Comparison of ENCODE assay signal across 8 mouse cellular contexts in the genomic region with DNA sequence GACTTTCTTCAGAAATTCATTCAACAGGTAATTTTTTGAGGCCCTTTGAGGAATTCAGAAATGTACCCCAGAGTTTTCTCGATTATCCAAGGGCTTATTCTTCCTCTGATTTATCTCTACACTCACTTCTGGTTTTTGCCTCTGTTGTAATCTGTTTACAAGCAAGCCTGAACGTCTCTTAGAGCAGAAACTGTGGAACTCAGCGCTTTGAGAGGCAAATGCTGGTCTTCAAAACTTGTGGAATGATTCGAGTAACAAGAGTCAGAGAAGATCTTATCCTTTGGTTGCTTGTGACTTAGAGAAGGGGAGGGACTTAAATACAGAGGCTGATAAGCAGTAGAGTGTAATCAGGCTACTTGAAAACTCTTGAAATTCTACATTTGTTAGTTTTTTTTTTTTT. TPM values are rescaled to one million over a fixed set of nuclear protein-coding genes. Genes with fewer than 3 reads are reported as not detected.
A peak's percentile ranks its signal among the peaks of the same experiment; 100 is the strongest.
DNase-seq lines count a peak whose midpoint lies in the region; ATAC-seq and TF ChIP-seq lines count a peak whose summit lies in the region.

No protein-coding gene starts in this region.

- no peak for TF ChIP-seq POLR2A in spleen, adult 2 months (IDR thresholded peaks at IDR 0.05; ENCODE audit: low read depth, low read length)

- H3K9me3 ChIP-seq in limb, embryonic 13.5 days = no peaks in the 10 kb centered on the region
- H3K9me3 ChIP-seq in stomach, embryonic 15.5 days = no peaks in the 10 kb centered on the region

- peak overlapping the region; percentile 96; the same call in 1 of the 2 replicates for H3K4me3 ChIP-seq in spleen, adult 2 months (ENCODE audit: extremely low read depth, insufficient read depth, insufficient read length)
- peak overlapping the region; percentile 94 for H3K4me3 ChIP-seq in limb, embryonic 13.5 days
- H3K4me3 ChIP-seq in stomach, embryonic 15.5 days (replicated peaks) = peak overlapping the region; percentile 91

- DNase-seq in CD4-positive, CD25-positive, alpha-beta regulatory T cell, adult 2 months (ENCODE audit: low read depth, low spot score) = peak; percentile 25
- DNase-seq in spleen, adult 2 months (ENCODE audit: low read depth in 1 of 2, low spot score in 2 of 2) = no peak
- DNase-seq in spleen, postnatal 4 days (ENCODE audit: low spot score in 2 of 2) = no peak
- DNase-seq in cerebellum, adult 11 months = no peak
- DNase-seq in layer of hippocampus, postnatal 25 days (ENCODE audit: extremely low spot score in 1 of 2, low spot score in 1 of 2) = no peak

- peak overlapping the region; percentile 95 for H3K9ac ChIP-seq in limb, embryonic 13.5 days
- H3K9ac ChIP-seq in stomach, embryonic 15.5 days = peak overlapping the region; percentile 83; the same call in 1 of the 2 replicates

- H3K4me2 ChIP-seq in limb, embryonic 13.5 days (replicated peaks) = peak overlapping the region; percentile 97
- H3K4me2 ChIP-seq in stomach, embryonic 15.5 days = peak overlapping the region; percentile 93

- TF ChIP-seq CTCF in spleen, adult 2 months (IDR thresholded peaks at IDR 0.05; ENCODE audit: extremely low read depth, insufficient read depth, insufficient read length, insufficient replicate concordance) = no peak

- WGBS in spleen, adult 2 months = 9% methylated on average over 4 of the region's 4 CpGs
- WGBS in limb, embryonic 13.5 days = 29% methylated on average over 4 of the region's 4 CpGs
- WGBS in stomach, embryonic 15.5 days = 15% methylated on average over 4 of the region's 4 CpGs

- no peak for ATAC-seq in CD4-positive, CD25-positive, alpha-beta regulatory T cell, adult 4 months
- no peak for ATAC-seq in limb, embryonic 13.5 days (ENCODE audit: low FRiP score, low read depth)
- ATAC-seq in stomach, embryonic 15.5 days (ENCODE audit: insufficient read depth, low FRiP score, low read depth) = no peak

- H3K4me1 ChIP-seq in spleen, adult 2 months (ENCODE audit: control insufficient read depth, insufficient read depth, insufficient read length) = peaks cover 2% of the 10 kb centered on the region; the same call in 1 of the 2 replicates
- H3K4me1 ChIP-seq in limb, embryonic 13.5 days = peaks cover 27% of the 10 kb centered on the region
- H3K4me1 ChIP-seq in stomach, embryonic 15.5 days = peaks cover 11% of the 10 kb centered on the region

- no peaks in the 10 kb centered on the region for H3K27me3 ChIP-seq in spleen, adult 2 months (ENCODE audit: control insufficient read depth, insufficient read depth, low read length)
- no peaks in the 10 kb centered on the region for H3K27me3 ChIP-seq in limb, embryonic 13.5 days
- H3K27me3 ChIP-seq in stomach, embryonic 15.5 days (replicated peaks) = no peaks in the 10 kb centered on the region

- no peak overlapping the region for H3K27ac ChIP-seq in spleen, adult 2 months (ENCODE audit: insufficient read depth, low read length)
- H3K27ac ChIP-seq in limb, embryonic 13.5 days = no peak overlapping the region; the same call in 1 of the 2 replicates
- peak overlapping the region; percentile 89; the same call in 1 of the 2 replicates for H3K27ac ChIP-seq in stomach, embryonic 15.5 days

- no peaks in the 10 kb centered on the region for H3K36me3 ChIP-seq in spleen, adult 2 months (ENCODE audit: control insufficient read depth, insufficient read depth, low read length)
- no peaks in the 10 kb centered on the region for H3K36me3 ChIP-seq in limb, embryonic 13.5 days
- H3K36me3 ChIP-seq in stomach, embryonic 15.5 days = no peaks in the 10 kb centered on the region

RNA-seq across cellular contexts. Expression of a gene that starts 1.3 kb away (rescaled TPM):
- polyA plus RNA-seq in CD4-positive, CD25-positive, alpha-beta regulatory T cell, adult 4 months (2017; shearing (Covaris generic)) = 1 to 10 TPM; 5.1 to 8.6 TPM
- 6.6 and 6.9 TPM in 2 replicates for polyA plus RNA-seq in spleen, adult 2 months (2012; rRNA removed)
- polyA plus RNA-seq in limb, embryonic 13.5 days (2015; fragmentation: Nextera tagmentation; extraction: Ambion mirVana) = 17.6 and 18.2 TPM in 2 replicates
- 14.9 and 16.6 TPM in 2 replicates for polyA plus RNA-seq in stomach, embryonic 15.5 days (2015; fragmentation: Nextera tagmentation; extraction: Ambion mirVana)
- 10 to 100 TPM; 19.3 to 19.6 TPM for total RNA-seq in layer of hippocampus, postnatal 25 days (2021)
